Mouse (Mus musculus): ENCODE results near the gene Hint2. TPM values are rescaled to one million over a fixed set of nuclear protein-coding genes. Genes with fewer than 3 reads are reported as not detected.
A peak's percentile ranks its signal among the peaks of the same experiment; 100 is the strongest.

The Hint2 gene
- polyA plus RNA-seq, 1 experiment from 2014 or later: 150 TPM

GRCm38 (mm10) chr4:43695249-43695671, 39.0 kb upstream of the Hint2 start:
- H3K4me3 ChIP-seq (ENCODE audit: low read depth, low read length): no peak overlapping the region
- H3K27ac ChIP-seq (replicated peaks): peak overlapping the region; percentile 45; the same call in 1 of the 2 replicates
- H3K4me1 ChIP-seq (replicated peaks; ENCODE audit: control insufficient read depth, insufficient read depth): no peaks in the 10 kb centered on the region; the same call in 1 of the 2 replicates
- DNase-seq (ENCODE audit: low spot score): peak; percentile 72
- H3K9ac ChIP-seq (ENCODE audit: low read length): no peak overlapping the region
- no peak; the same call in 1 of the 2 replicates for TF ChIP-seq CTCF (IDR thresholded peaks at IDR 0.05; ENCODE audit: low read depth)
- no peak for TF ChIP-seq EP300 (optimal IDR thresholded peaks at IDR 0.05)
- H3K36me3 ChIP-seq (ENCODE audit: control insufficient read depth, insufficient read depth, low read length): no peaks in the 10 kb centered on the region
- no peak overlapping the region for H3K4me2 ChIP-seq (replicated peaks; ENCODE audit: low read depth)
- ATAC-seq (ENCODE audit: low FRiP score, low TSS enrichment): peak; percentile 83
- 9% methylated on average over 9 of the region's 9 CpGs for WGBS
- H3K9me3 ChIP-seq (ENCODE audit: control insufficient read depth, low read length): no peaks in the 10 kb centered on the region
- no peaks in the 10 kb centered on the region for H3K27me3 ChIP-seq (ENCODE audit: control insufficient read depth, insufficient read depth, low read length)

- Histone ChIP-seq H3K4me3 (ENCODE audit: low read depth, low read length) (no peak overlapping the region), H3K9me3 (ENCODE audit: control insufficient read depth, low read length) (no peaks in the 10 kb centered on the region), H3K9ac (ENCODE audit: low read length) (no peak overlapping the region), H3K27me3 (ENCODE audit: control insufficient read depth, insufficient read depth, low read length) (no peaks in the 10 kb centered on the region), H3K27ac (replicated peaks) (peak overlapping the region; percentile 45; the same call in 1 of the 2 replicates), H3K4me2 (replicated peaks; ENCODE audit: low read depth) (no peak overlapping the region), H3K4me1 (replicated peaks; ENCODE audit: control insufficient read depth, insufficient read depth) (no peaks in the 10 kb centered on the region; the same call in 1 of the 2 replicates), H3K36me3 (ENCODE audit: control insufficient read depth, insufficient read depth, low read length) (no peaks in the 10 kb centered on the region)
- no peak for TF ChIP-seq CTCF (IDR thresholded peaks at IDR 0.05; ENCODE audit: low read depth)
- TF ChIP-seq EP300 (optimal IDR thresholded peaks at IDR 0.05): no peak
- ATAC-seq (ENCODE audit: low FRiP score, low TSS enrichment) (no peak), DNase-seq (ENCODE audit: low spot score) (no peak)
- 78% methylated on average over 1 of the region's 1 CpGs for WGBS
Measured at GRCm38 (mm10) chr4:43694439-43695248, 38.4 kb upstream of the Hint2 start.

- H3K4me3 ChIP-seq (ENCODE audit: low read depth, low read length): no peak overlapping the region
- H3K36me3 ChIP-seq (ENCODE audit: control insufficient read depth, insufficient read depth, low read length): no peaks in the 10 kb centered on the region
- H3K27me3 ChIP-seq (ENCODE audit: control insufficient read depth, insufficient read depth, low read length): no peaks in the 10 kb centered on the region
- no peaks in the 10 kb centered on the region for H3K9me3 ChIP-seq (ENCODE audit: control insufficient read depth, low read length)
- DNase-seq (ENCODE audit: low spot score) (no peak), ATAC-seq (ENCODE audit: low FRiP score, low TSS enrichment) (peak; percentile 57)
- H3K4me1 ChIP-seq (replicated peaks; ENCODE audit: control insufficient read depth, insufficient read depth): no peaks in the 10 kb centered on the region; the same call in 1 of the 2 replicates
- H3K4me2 ChIP-seq (replicated peaks; ENCODE audit: low read depth): no peak overlapping the region
- no peak overlapping the region for H3K9ac ChIP-seq (ENCODE audit: low read length)
- 45% methylated on average over 5 of the region's 5 CpGs for WGBS
- no peak overlapping the region for H3K27ac ChIP-seq (replicated peaks)
- TF ChIP-seq CTCF (IDR thresholded peaks at IDR 0.05; ENCODE audit: low read depth) (no peak), EP300 (optimal IDR thresholded peaks at IDR 0.05) (no peak)
Measured at GRCm38 (mm10) chr4:43693806-43694241, 37.6 kb upstream of the Hint2 start.

GRCm38 (mm10) chr4:43691026-43691425, 34.8 kb upstream of the Hint2 start:
- no peak for DNase-seq (ENCODE audit: low spot score)
- Histone ChIP-seq H3K4me1 (replicated peaks; ENCODE audit: control insufficient read depth, insufficient read depth) (no peaks in the 10 kb centered on the region; the same call in 1 of the 2 replicates), H3K36me3 (ENCODE audit: control insufficient read depth, insufficient read depth, low read length) (peaks cover 3% of the 10 kb centered on the region; the same call in 1 of the 2 replicates), H3K4me3 (ENCODE audit: low read depth, low read length) (no peak overlapping the region), H3K9me3 (ENCODE audit: control insufficient read depth, low read length) (no peaks in the 10 kb centered on the region), H3K27ac (replicated peaks) (no peak overlapping the region), H3K4me2 (replicated peaks; ENCODE audit: low read depth) (no peak overlapping the region), H3K27me3 (ENCODE audit: control insufficient read depth, insufficient read depth, low read length) (no peaks in the 10 kb centered on the region), H3K9ac (ENCODE audit: low read length) (no peak overlapping the region)
- TF ChIP-seq EP300 (optimal IDR thresholded peaks at IDR 0.05): no peak
- TF ChIP-seq CTCF (IDR thresholded peaks at IDR 0.05; ENCODE audit: low read depth): no peak
- ATAC-seq (ENCODE audit: low FRiP score, low TSS enrichment): no peak
- WGBS: 68% methylated on average over 5 of the region's 5 CpGs

GRCm38 (mm10) chr4:43690021-43690420, 33.8 kb upstream of the Hint2 start:
- Histone ChIP-seq H3K27ac (replicated peaks) (no peak overlapping the region), H3K36me3 (ENCODE audit: control insufficient read depth, insufficient read depth, low read length) (peaks cover 6% of the 10 kb centered on the region; the same call in 1 of the 2 replicates), H3K4me3 (ENCODE audit: low read depth, low read length) (no peak overlapping the region), H3K4me1 (replicated peaks; ENCODE audit: control insufficient read depth, insufficient read depth) (no peaks in the 10 kb centered on the region; the same call in 1 of the 2 replicates), H3K27me3 (ENCODE audit: control insufficient read depth, insufficient read depth, low read length) (no peaks in the 10 kb centered on the region), H3K4me2 (replicated peaks; ENCODE audit: low read depth) (no peak overlapping the region), H3K9me3 (ENCODE audit: control insufficient read depth, low read length) (no peaks in the 10 kb centered on the region), H3K9ac (ENCODE audit: low read length) (no peak overlapping the region)
- DNase-seq (ENCODE audit: low spot score) (no peak), ATAC-seq (ENCODE audit: low FRiP score, low TSS enrichment) (no peak)
- WGBS: 97% methylated on average over 17 of the region's 17 CpGs
- TF ChIP-seq CTCF (IDR thresholded peaks at IDR 0.05; ENCODE audit: low read depth) (no peak), EP300 (optimal IDR thresholded peaks at IDR 0.05) (no peak)

Measured in stomach, postnatal 0 days (tissue).